Mouse (Mus musculus): ENCODE results near the gene Eif4a3. TPM values are rescaled to one million over a fixed set of nuclear protein-coding genes. Genes with fewer than 3 reads are reported as not detected.

Eif4a3 gene
- total RNA-seq (2021): 10 to 100 TPM; 90.8 to 92.2 TPM
- long read RNA-seq, experiment 1, transcript Eif4a3-201 (12 exons, 1,509 nt): major isoform, 74 of 88 reads
- long read RNA-seq, experiment 1, partial matches to known transcripts: 10 of 88 reads
- long read RNA-seq, experiment 1, other reads (novel, unspliced or antisense): 4 of 88 reads
- long read RNA-seq, experiment 2, transcript Eif4a3-201 (12 exons, 1,509 nt): major isoform, 104 of 126 reads
- long read RNA-seq, experiment 2, partial matches to known transcripts: 13 of 126 reads
- long read RNA-seq, experiment 2, other reads (novel, unspliced or antisense): 7 of 126 reads

DNA sequence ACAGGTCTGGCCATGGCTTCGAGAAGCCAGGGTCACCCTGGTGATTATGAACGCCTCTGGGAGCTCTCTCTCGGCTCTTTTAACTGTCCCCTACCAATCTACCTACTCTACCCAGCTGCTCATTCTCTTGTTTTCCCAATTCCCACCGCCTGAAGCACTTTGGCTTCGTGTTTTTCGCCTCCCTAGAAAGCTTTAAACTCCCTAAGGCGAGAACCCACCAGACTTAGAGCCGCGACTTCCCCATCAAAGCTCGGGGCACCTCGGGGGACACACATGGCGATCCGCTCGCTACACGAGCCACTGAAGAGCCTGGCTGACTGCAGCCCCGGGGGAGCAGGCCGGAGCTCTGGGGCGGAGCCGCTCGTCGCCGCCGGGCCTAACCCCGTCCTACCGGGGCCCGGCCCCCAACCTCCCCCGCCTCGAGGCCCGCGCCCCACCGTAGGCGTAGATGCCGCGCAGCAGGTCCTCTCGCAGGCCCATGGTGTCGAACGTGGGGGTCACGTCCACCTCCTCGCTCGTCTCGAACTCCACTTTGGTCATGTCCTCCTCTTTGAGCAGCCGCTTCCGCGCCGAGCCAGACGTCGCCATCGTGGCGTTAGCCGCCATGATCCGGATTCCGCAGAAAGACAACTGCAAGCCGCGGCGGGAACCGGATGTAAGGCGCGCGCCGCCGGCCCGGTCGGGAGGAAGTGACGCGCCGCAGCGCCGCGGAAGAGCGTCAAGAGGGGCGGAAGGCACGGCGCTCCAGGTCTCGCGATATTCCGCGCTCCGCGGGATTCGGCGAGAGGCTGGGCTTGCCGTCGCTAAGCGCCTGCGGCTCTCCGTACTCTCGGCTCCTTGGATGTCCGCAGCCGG, at the start of gene Eif4a3:
Gene Eif4a3, minus strand, starts transcription at position 699 of the 855 bp plus-strand sequence.
- H3K27ac ChIP-seq: peak within 1 kb of the TSS; percentile 96
- no peak for TF ChIP-seq CTCF (conservative IDR thresholded peaks at IDR 0.05)
- H3K4me3 ChIP-seq: peak within 1 kb of the TSS; percentile 86
- DNase-seq (ENCODE audit: low spot score in 2 of 2): peak; percentile 91 to 96

DNA sequence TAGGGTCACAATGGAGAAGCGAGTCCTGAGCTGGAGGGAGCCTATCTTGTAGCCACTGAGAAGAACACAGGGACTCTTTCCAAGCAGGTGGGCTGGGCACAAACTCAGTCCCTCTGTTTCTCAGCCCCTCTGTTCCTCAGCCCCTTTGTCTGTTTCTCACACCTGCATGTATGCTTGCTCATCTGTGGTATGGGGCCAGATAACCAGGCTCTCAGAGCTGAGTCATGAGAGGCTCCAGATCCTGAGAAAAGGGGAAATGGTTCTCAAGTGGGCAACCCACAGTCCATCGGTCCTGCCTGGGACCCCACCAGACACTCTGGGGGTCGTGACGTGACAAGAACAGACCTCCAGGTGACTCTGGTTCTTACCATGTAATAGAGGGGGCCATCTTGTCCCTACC, 47.2 kb upstream of the Eif4a3 start:
- TF ChIP-seq CTCF (conservative IDR thresholded peaks at IDR 0.05): no peak
- no peak for DNase-seq (ENCODE audit: low spot score in 2 of 2)
- Histone ChIP-seq H3K4me3 (no peak overlapping the region), H3K27ac (no peak overlapping the region)

DNA sequence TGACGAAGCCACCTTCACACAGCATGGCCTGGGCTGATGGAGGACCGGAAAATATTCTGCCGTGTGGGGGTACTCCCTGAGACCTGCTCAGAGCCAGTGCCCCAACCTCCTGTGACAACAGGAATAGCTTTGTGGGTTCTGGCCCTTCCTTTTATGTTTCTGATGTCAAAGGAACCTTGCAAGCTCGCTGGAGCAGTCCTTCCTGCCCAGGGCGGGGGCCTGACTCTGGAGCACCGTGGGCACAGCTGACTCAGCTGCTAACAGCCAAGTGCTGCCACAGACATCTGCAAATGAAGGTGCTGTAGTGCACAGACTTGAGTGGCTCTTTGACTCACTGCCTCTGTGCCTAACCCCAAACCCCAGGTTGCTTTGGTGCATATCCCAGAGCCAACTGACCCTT, 45.0 kb upstream of the Eif4a3 start:
- no peak overlapping the region for H3K27ac ChIP-seq
- no peak for DNase-seq (ENCODE audit: low spot score in 2 of 2)
- no peak for TF ChIP-seq CTCF (conservative IDR thresholded peaks at IDR 0.05)
- no peak overlapping the region for H3K4me3 ChIP-seq

GRCm38 (mm10) chr11:119344178-119344577, 44.3 kb upstream of the Eif4a3 start:
- Histone ChIP-seq H3K4me3 (no peak overlapping the region), H3K27ac (no peak overlapping the region)
- TF ChIP-seq CTCF (conservative IDR thresholded peaks at IDR 0.05): no peak
- no peak for DNase-seq (ENCODE audit: low spot score in 2 of 2)

- peak; percentile 88 for TF ChIP-seq CTCF (conservative IDR thresholded peaks at IDR 0.05)
These were observed 39.7 kb upstream of the Eif4a3 start for GRCm38 (mm10) chr11:119339637-119340036.

DNA sequence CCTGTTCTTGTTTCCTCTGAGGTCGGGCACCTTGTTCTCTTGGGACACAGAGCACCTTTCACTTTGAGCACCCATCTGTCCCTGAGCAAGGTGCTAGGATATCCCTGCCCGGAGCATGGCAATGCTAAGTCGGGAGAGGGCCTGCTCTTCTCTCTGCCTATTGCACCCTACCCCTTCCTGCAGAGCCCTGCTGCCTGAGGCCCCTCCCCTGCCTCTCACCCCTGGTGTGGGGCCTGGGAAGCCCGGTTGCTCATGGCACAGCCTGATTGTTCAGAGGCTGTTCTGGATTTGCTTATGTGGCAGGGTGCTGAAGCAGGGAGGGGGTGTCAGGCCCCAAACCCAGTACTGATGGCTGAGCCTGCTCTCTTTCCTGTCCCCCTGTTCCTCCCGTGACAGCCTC, 39.3 kb upstream of the Eif4a3 start:
- H3K27ac ChIP-seq: no peak overlapping the region
- no peak overlapping the region for H3K4me3 ChIP-seq
- DNase-seq (ENCODE audit: low spot score in 2 of 2): no peak
- no peak for TF ChIP-seq CTCF (conservative IDR thresholded peaks at IDR 0.05)

More at GRCm38 (mm10) chr11:119339637-119340036, 39.7 kb upstream of the Eif4a3 start:
- Histone ChIP-seq H3K4me3 (no peak overlapping the region), H3K27ac (no peak overlapping the region)
- DNase-seq (ENCODE audit: low spot score in 2 of 2): peak; percentile 59 to 76

DNA sequence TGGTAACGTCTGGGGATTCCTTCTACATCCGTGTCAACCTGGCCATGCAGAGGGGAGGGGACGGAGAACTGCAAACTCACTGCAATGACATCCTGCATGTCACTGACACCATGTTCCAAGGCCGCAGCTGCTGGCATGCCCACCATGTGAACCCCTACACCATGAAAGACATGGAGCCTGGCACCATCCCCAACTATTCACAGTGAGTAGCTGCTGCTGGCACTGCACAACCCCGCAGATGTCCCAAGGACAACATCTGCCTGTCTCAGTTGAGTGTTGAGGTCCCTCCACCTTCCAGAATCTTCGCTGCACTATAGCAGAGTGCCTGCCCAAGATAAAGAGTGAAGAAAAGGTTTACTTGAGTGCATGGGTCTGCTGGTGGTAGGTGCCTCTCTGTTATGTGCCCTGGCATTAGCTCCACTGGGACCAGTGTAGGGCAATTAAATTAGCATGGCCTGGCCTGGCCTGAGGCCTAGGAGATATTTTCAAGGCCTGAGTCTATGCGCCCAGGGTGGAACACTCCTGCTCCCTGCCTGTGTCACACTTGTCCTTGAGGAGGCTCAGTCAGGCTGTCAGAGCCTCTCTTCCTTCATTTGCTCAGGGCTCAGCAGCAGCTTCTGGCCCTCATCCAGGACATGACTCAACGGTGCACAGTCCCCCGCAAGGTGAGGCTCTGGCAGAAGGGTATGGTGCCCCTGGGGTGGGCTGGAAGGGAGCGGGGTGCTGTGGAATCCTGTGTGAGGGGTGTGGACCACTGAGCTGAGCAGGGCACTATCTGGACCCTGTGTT, 38.6 kb upstream of the Eif4a3 start:
- no peak for DNase-seq (ENCODE audit: low spot score in 2 of 2)
- Histone ChIP-seq H3K27ac (no peak overlapping the region), H3K4me3 (no peak overlapping the region)
- TF ChIP-seq CTCF (conservative IDR thresholded peaks at IDR 0.05): no peak

DNA sequence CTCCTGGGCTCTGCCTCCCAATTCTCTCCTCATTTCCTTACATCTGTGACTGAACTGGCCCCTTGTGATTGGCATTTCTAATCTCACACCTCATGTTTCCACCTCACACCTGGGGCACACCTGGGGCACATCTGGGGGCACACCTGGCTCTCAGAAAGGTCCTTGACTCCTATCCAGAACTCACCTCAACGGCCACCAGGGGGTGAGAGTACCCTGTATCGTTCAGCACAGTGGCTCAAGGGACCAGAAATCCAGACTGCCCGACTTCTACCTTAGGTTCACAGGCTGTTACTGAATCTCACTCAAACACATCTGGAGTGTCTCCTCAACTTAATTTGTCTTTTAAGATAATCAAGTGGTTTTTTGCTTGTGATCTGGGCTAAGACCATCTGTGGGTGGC, 32.1 kb upstream of the Eif4a3 start:
- no peak overlapping the region for H3K4me3 ChIP-seq
- no peak overlapping the region for H3K27ac ChIP-seq
- no peak for DNase-seq (ENCODE audit: low spot score in 2 of 2)
- TF ChIP-seq CTCF (conservative IDR thresholded peaks at IDR 0.05): no peak

DNA sequence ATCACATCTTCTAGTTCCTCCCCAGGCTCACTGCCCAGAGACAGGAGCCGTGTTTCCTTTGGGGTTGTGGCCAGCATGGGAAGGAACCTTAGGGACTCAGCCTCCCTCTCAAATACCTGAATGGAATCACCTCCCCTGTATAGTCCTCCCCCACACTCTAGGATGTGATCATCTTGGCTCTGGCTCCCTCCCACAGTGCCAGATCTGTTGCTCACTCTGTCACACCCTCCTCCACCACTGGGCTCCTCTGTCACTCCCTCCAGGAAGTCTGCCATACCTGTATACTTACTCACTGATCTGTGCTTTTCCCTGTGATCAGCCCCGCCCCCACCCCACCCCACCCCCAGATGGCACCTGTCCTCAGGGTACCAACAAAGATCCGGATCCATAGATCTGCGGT, 30.7 kb upstream of the Eif4a3 start:
- Histone ChIP-seq H3K4me3 (no peak overlapping the region), H3K27ac (no peak overlapping the region)
- no peak for DNase-seq (ENCODE audit: low spot score in 2 of 2)
- TF ChIP-seq CTCF (conservative IDR thresholded peaks at IDR 0.05): no peak

- H3K27ac ChIP-seq: no peak overlapping the region
- DNase-seq (ENCODE audit: low spot score in 2 of 2): no peak
- peak; percentile 49 for TF ChIP-seq CTCF (conservative IDR thresholded peaks at IDR 0.05)
- no peak overlapping the region for H3K4me3 ChIP-seq
These were observed 25.2 kb upstream of the Eif4a3 start for GRCm38 (mm10) chr11:119325068-119325467.

GRCm38 (mm10) chr11:119322521-119322920, 22.6 kb upstream of the Eif4a3 start:
- no peak for TF ChIP-seq CTCF (conservative IDR thresholded peaks at IDR 0.05)
- H3K4me3 ChIP-seq: no peak overlapping the region
- DNase-seq (ENCODE audit: low spot score in 2 of 2): no peak
- no peak overlapping the region for H3K27ac ChIP-seq

DNA sequence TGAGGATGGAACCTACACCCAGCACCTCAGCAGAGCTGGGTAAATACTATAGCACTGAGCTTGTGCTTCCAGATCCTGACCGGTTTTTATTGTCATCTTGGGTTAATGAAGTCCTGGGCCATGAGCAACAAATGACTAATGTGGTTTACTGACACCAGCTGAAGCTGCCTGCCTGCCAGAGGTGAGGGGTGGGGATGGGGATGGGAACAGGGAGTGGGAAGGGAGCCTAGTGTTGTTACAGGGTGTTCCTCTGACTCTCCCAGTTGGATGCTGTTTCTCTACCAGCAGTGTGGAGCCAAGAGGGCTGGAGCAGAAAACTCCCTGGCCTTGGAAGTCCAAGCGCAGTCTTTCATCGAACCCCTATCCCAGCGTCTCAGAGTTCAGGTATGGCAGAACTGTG, 16.8 kb upstream of the Eif4a3 start:
- DNase-seq (ENCODE audit: low spot score in 2 of 2): no peak
- Histone ChIP-seq H3K4me3 (no peak overlapping the region), H3K27ac (no peak overlapping the region)
- TF ChIP-seq CTCF (conservative IDR thresholded peaks at IDR 0.05): no peak
